Mouse (Mus musculus): ENCODE measurements at regions not wholly inside any gene's neighbourhood (a gene's known extent, or its start where the extent isn't known, plus 50 kb on each side); places are given as distances from the start of the nearest gene placed in this dataset.

GRCm38 (mm10) chr12:35679025-35679424 lies 144.2 kb upstream of the Ahr start:
- Histone ChIP-seq H3K9ac (no peak overlapping the region), H3K4me2 (replicated peaks) (no peak overlapping the region), H3K4me3 (replicated peaks) (no peak overlapping the region), H3K27me3 (no peaks in the 10 kb centered on the region), H3K27ac (replicated peaks) (no peak overlapping the region), H3K4me1 (no peaks in the 10 kb centered on the region), H3K36me3 (no peaks in the 10 kb centered on the region), H3K9me3 (replicated peaks) (no peaks in the 10 kb centered on the region)
- ATAC-seq (ENCODE audit: insufficient number of reproducible peaks, low FRiP score, low TSS enrichment, low read depth): no peak
- 34% methylated on average over 2 of the region's 2 CpGs for WGBS

GRCm38 (mm10) chr12:35674487-35674886 lies 139.6 kb upstream of the Ahr start:
- 54% methylated on average over 6 of the region's 6 CpGs for WGBS
- Histone ChIP-seq H3K4me1 (no peaks in the 10 kb centered on the region), H3K27ac (replicated peaks) (no peak overlapping the region), H3K27me3 (no peaks in the 10 kb centered on the region), H3K4me2 (replicated peaks) (no peak overlapping the region), H3K9ac (no peak overlapping the region), H3K36me3 (no peaks in the 10 kb centered on the region), H3K9me3 (replicated peaks) (no peaks in the 10 kb centered on the region), H3K4me3 (replicated peaks) (no peak overlapping the region)
- ATAC-seq (ENCODE audit: insufficient number of reproducible peaks, low FRiP score, low TSS enrichment, low read depth): no peak

- H3K27ac ChIP-seq (replicated peaks): no peak overlapping the region
- no peak for ATAC-seq (ENCODE audit: insufficient number of reproducible peaks, low FRiP score, low TSS enrichment, low read depth)
- H3K36me3 ChIP-seq: no peaks in the 10 kb centered on the region
- H3K9me3 ChIP-seq (replicated peaks): no peaks in the 10 kb centered on the region
- H3K4me2 ChIP-seq (replicated peaks): no peak overlapping the region
- no peak overlapping the region for H3K9ac ChIP-seq
- no peaks in the 10 kb centered on the region for H3K27me3 ChIP-seq
- H3K4me3 ChIP-seq (replicated peaks): no peak overlapping the region
- 75% methylated on average over 4 of the region's 4 CpGs for WGBS
- H3K4me1 ChIP-seq: no peaks in the 10 kb centered on the region
Measured at GRCm38 (mm10) chr12:35670980-35671379, 136.1 kb upstream of the Ahr start.

- Histone ChIP-seq H3K4me3 (replicated peaks) (no peak overlapping the region), H3K4me1 (no peaks in the 10 kb centered on the region), H3K36me3 (no peaks in the 10 kb centered on the region), H3K27ac (replicated peaks) (no peak overlapping the region), H3K4me2 (replicated peaks) (no peak overlapping the region), H3K27me3 (no peaks in the 10 kb centered on the region), H3K9me3 (replicated peaks) (no peaks in the 10 kb centered on the region), H3K9ac (no peak overlapping the region)
- ATAC-seq (ENCODE audit: insufficient number of reproducible peaks, low FRiP score, low TSS enrichment, low read depth): no peak
- 83% methylated on average over 1 of the region's 1 CpGs for WGBS
Measured at GRCm38 (mm10) chr12:35668716-35669115, 133.9 kb upstream of the Ahr start.

GRCm38 (mm10) chr12:35667705-35668104 lies 132.9 kb upstream of the Ahr start:
- Histone ChIP-seq H3K4me1 (no peaks in the 10 kb centered on the region), H3K36me3 (no peaks in the 10 kb centered on the region), H3K4me3 (replicated peaks) (no peak overlapping the region), H3K27ac (replicated peaks) (no peak overlapping the region), H3K9ac (no peak overlapping the region), H3K9me3 (replicated peaks) (no peaks in the 10 kb centered on the region), H3K4me2 (replicated peaks) (no peak overlapping the region), H3K27me3 (no peaks in the 10 kb centered on the region)
- WGBS: 87% methylated on average over 3 of the region's 3 CpGs
- ATAC-seq (ENCODE audit: insufficient number of reproducible peaks, low FRiP score, low TSS enrichment, low read depth): no peak

GRCm38 (mm10) chr12:35667218-35667617 lies 132.4 kb upstream of the Ahr start:
- Histone ChIP-seq H3K4me1 (no peaks in the 10 kb centered on the region), H3K9ac (no peak overlapping the region), H3K4me3 (replicated peaks) (no peak overlapping the region), H3K27me3 (no peaks in the 10 kb centered on the region), H3K9me3 (replicated peaks) (no peaks in the 10 kb centered on the region), H3K36me3 (no peaks in the 10 kb centered on the region), H3K27ac (replicated peaks) (no peak overlapping the region), H3K4me2 (replicated peaks) (no peak overlapping the region)
- no peak for ATAC-seq (ENCODE audit: insufficient number of reproducible peaks, low FRiP score, low TSS enrichment, low read depth)

- no peak overlapping the region for H3K4me2 ChIP-seq (replicated peaks)
Measured at GRCm38 (mm10) chr12:35666062-35666461, 131.2 kb upstream of the Ahr start.

GRCm38 (mm10) chr12:35663062-35663461 lies 128.2 kb upstream of the Ahr start:
- Histone ChIP-seq H3K4me1 (no peaks in the 10 kb centered on the region), H3K27ac (replicated peaks) (no peak overlapping the region), H3K4me2 (replicated peaks) (no peak overlapping the region), H3K9ac (no peak overlapping the region), H3K4me3 (replicated peaks) (no peak overlapping the region), H3K36me3 (no peaks in the 10 kb centered on the region), H3K9me3 (replicated peaks) (no peaks in the 10 kb centered on the region), H3K27me3 (no peaks in the 10 kb centered on the region)
- ATAC-seq (ENCODE audit: insufficient number of reproducible peaks, low FRiP score, low TSS enrichment, low read depth): no peak
- WGBS: 80% methylated on average over 1 of the region's 1 CpGs

More at GRCm38 (mm10) chr12:35666062-35666461, 131.2 kb upstream of the Ahr start:
- ATAC-seq (ENCODE audit: insufficient number of reproducible peaks, low FRiP score, low TSS enrichment, low read depth): no peak
- no peaks in the 10 kb centered on the region for H3K9me3 ChIP-seq (replicated peaks)
- no peaks in the 10 kb centered on the region for H3K36me3 ChIP-seq
- 86% methylated on average over 2 of the region's 2 CpGs for WGBS
- H3K4me3 ChIP-seq (replicated peaks): no peak overlapping the region
- H3K27ac ChIP-seq (replicated peaks): no peak overlapping the region
- H3K4me1 ChIP-seq: no peaks in the 10 kb centered on the region
- no peaks in the 10 kb centered on the region for H3K27me3 ChIP-seq
- H3K9ac ChIP-seq: no peak overlapping the region

- no peak overlapping the region for H3K27ac ChIP-seq (replicated peaks)
- H3K36me3 ChIP-seq: no peaks in the 10 kb centered on the region
- H3K4me3 ChIP-seq (replicated peaks): no peak overlapping the region
- H3K4me1 ChIP-seq: no peaks in the 10 kb centered on the region
- H3K9me3 ChIP-seq (replicated peaks): no peaks in the 10 kb centered on the region
- 86% methylated on average over 3 of the region's 3 CpGs for WGBS
- no peak overlapping the region for H3K9ac ChIP-seq
- no peak for ATAC-seq (ENCODE audit: insufficient number of reproducible peaks, low FRiP score, low TSS enrichment, low read depth)
- H3K27me3 ChIP-seq: no peaks in the 10 kb centered on the region
- no peak overlapping the region for H3K4me2 ChIP-seq (replicated peaks)
Measured at GRCm38 (mm10) chr12:35656563-35656962, 121.7 kb upstream of the Ahr start.

GRCm38 (mm10) chr12:35649772-35650171 lies 114.9 kb upstream of the Ahr start:
- no peak overlapping the region for H3K27ac ChIP-seq (replicated peaks)
- no peaks in the 10 kb centered on the region for H3K36me3 ChIP-seq
- no peak overlapping the region for H3K4me3 ChIP-seq (replicated peaks)
- H3K4me1 ChIP-seq: no peaks in the 10 kb centered on the region
- H3K9me3 ChIP-seq (replicated peaks): no peaks in the 10 kb centered on the region
- H3K27me3 ChIP-seq: no peaks in the 10 kb centered on the region
- H3K4me2 ChIP-seq (replicated peaks): no peak overlapping the region
- ATAC-seq (ENCODE audit: insufficient number of reproducible peaks, low FRiP score, low TSS enrichment, low read depth): no peak
- 73% methylated on average over 3 of the region's 3 CpGs for WGBS
- no peak overlapping the region for H3K9ac ChIP-seq

GRCm38 (mm10) chr12:35642473-35642872 lies 107.6 kb upstream of the Ahr start:
- Histone ChIP-seq H3K27me3 (no peaks in the 10 kb centered on the region), H3K9ac (no peak overlapping the region), H3K4me2 (replicated peaks) (no peak overlapping the region), H3K36me3 (no peaks in the 10 kb centered on the region), H3K4me3 (replicated peaks) (no peak overlapping the region), H3K4me1 (no peaks in the 10 kb centered on the region), H3K27ac (replicated peaks) (no peak overlapping the region), H3K9me3 (replicated peaks) (no peaks in the 10 kb centered on the region)
- no peak for ATAC-seq (ENCODE audit: insufficient number of reproducible peaks, low FRiP score, low TSS enrichment, low read depth)

GRCm38 (mm10) chr12:35641741-35642140 lies 106.9 kb upstream of the Ahr start:
- whole genome bisulfite sequencing: 47% methylated on average over 1 of the region's 1 CpGs
- Histone ChIP-seq H3K9me3 (replicated peaks) (no peaks in the 10 kb centered on the region), H3K36me3 (no peaks in the 10 kb centered on the region), H3K9ac (no peak overlapping the region), H3K27ac (replicated peaks) (no peak overlapping the region), H3K4me3 (replicated peaks) (no peak overlapping the region), H3K4me1 (no peaks in the 10 kb centered on the region), H3K4me2 (replicated peaks) (no peak overlapping the region), H3K27me3 (no peaks in the 10 kb centered on the region)
- no peak for ATAC-seq (ENCODE audit: insufficient number of reproducible peaks, low FRiP score, low TSS enrichment, low read depth)
